Mouse (Mus musculus): Measurements from ENCODE around the gene Ampd2. TPM values are rescaled to one million over a fixed set of nuclear protein-coding genes. Genes with fewer than 3 reads are reported as not detected.

Gene Ampd2
- polyA plus RNA-seq, 1 experiment from 2014 or later = 66.9 TPM

DNA sequence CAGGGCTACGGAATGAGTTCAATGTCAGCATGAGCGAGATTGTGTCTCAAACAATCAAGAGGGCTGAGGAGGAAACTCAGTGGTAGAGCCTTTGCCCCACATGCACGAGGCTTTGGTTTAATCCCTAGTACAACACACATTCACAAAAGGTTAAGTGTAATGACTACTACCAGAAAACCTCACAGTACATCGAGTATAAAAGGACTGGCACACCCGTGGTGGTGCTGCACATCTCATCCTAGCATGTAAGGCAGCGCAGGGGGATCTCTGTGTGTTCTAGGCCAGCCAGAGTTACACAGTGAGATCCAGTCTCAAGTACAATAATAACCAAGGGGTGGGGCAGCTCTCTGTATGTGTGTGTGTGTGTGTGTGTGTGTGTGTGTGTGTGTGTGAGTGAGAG lies 31.0 kb upstream of the Ampd2 start:
- no peak for ATAC-seq (ENCODE audit: low FRiP score)
- no peaks in the 10 kb centered on the region for H3K4me1 ChIP-seq
- no peaks in the 10 kb centered on the region for H3K27me3 ChIP-seq (replicated peaks)

DNA sequence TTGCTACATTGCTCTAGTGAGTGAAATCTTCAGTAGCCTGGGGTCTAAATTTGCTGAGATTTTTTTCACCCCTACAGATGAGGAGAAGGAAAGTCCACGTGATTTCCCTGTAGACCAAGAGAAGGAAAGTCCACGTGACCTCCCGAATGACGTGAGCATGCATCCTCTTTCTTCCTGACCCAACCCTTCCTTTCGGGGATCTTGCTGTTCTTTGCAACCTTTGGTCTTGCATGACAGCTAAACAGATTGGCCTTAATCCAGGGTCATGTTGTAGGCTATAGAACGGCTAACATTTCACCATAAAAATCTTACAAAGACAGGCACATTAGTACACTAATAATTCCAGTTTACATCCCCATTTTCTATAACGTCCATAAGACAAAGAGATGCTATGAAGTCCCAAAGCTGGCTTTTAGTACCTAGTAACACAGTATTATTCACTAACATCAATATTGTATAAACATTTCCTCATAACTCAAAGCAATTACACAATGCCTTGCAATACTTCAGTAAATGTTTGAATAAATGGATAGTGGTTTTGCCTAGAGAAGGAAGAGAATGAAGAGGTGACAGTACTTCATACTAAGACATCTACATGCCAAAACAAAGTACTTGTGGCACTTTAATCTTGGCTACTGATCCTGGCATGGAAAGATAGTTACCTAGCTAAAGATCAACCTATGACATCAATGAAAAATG lies 27.3 kb upstream of the Ampd2 start:
- Histone ChIP-seq H3K4me1 (no peaks in the 10 kb centered on the region), H3K4me3 (replicated peaks) (no peak overlapping the region), H3K27me3 (replicated peaks) (no peaks in the 10 kb centered on the region), H3K9ac (replicated peaks) (no peak overlapping the region), H3K4me2 (no peak overlapping the region), H3K36me3 (peaks cover 70% of the 10 kb centered on the region), H3K27ac (replicated peaks) (no peak overlapping the region), H3K9me3 (replicated peaks) (no peaks in the 10 kb centered on the region)
- 92% methylated on average over 7 of the region's 7 CpGs for WGBS
- no peak for ATAC-seq (ENCODE audit: low FRiP score)

More for the DNA sequence above, 31.0 kb upstream of the Ampd2 start:
- H3K9ac ChIP-seq (replicated peaks) = no peak overlapping the region
- peaks cover 58% of the 10 kb centered on the region for H3K36me3 ChIP-seq
- H3K9me3 ChIP-seq (replicated peaks) = no peaks in the 10 kb centered on the region
- H3K4me3 ChIP-seq (replicated peaks) = no peak overlapping the region
- no peak overlapping the region for H3K27ac ChIP-seq (replicated peaks)
- 97% methylated on average over 6 of the region's 6 CpGs for WGBS
- no peak overlapping the region for H3K4me2 ChIP-seq

DNA sequence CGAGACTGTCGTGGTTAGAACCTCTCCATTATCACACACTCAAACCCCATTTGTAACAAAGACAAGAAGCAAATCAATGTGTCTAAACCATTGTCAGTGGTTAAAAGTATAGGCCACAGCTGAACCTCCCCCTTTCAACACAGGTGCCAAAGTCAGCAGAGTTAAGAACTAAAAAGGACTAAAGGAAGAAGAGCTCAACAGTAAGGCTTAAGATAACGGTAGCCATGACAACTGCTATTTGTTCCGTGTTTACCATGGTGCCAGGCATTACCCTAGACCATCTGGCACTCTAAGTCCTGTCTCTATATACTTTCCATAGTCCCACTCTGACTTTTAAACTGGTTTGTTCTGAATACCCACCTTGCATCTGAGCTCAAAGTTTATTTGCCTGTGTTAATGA lies 26.2 kb upstream of the Ampd2 start:
- Histone ChIP-seq H3K4me3 (replicated peaks) (no peak overlapping the region), H3K36me3 (peaks cover 72% of the 10 kb centered on the region), H3K9me3 (replicated peaks) (no peaks in the 10 kb centered on the region), H3K27me3 (replicated peaks) (no peaks in the 10 kb centered on the region), H3K4me1 (no peaks in the 10 kb centered on the region), H3K27ac (replicated peaks) (no peak overlapping the region), H3K4me2 (no peak overlapping the region), H3K9ac (replicated peaks) (no peak overlapping the region)
- 75% methylated on average over 4 of the region's 4 CpGs for WGBS
- ATAC-seq (ENCODE audit: low FRiP score) = no peak

DNA sequence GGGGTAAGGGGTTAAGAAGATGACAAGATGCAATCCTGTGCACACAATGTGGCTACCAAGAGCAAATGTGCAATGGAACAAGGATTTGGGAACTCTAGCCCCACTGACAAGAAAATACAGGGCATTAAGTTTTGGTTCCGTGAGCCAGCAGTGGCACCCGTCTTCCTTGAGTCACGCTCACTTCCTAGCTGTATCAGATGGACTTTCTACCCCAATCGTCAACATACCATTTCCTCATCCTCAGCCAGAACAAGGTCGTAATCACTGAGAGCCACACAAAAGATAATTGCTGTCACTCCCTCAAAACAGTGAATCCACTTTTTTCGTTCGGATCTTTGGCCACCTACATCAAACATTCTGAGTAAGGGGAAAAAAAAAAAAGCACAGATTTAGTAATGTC lies 25.8 kb upstream of the Ampd2 start:
- 79% methylated on average over 7 of the region's 7 CpGs for WGBS
- Histone ChIP-seq H3K36me3 (peaks cover 69% of the 10 kb centered on the region), H3K9ac (replicated peaks) (no peak overlapping the region), H3K4me1 (no peaks in the 10 kb centered on the region), H3K4me2 (no peak overlapping the region), H3K9me3 (replicated peaks) (no peaks in the 10 kb centered on the region), H3K4me3 (replicated peaks) (no peak overlapping the region), H3K27me3 (replicated peaks) (no peaks in the 10 kb centered on the region), H3K27ac (replicated peaks) (no peak overlapping the region)
- no peak for ATAC-seq (ENCODE audit: low FRiP score)

DNA sequence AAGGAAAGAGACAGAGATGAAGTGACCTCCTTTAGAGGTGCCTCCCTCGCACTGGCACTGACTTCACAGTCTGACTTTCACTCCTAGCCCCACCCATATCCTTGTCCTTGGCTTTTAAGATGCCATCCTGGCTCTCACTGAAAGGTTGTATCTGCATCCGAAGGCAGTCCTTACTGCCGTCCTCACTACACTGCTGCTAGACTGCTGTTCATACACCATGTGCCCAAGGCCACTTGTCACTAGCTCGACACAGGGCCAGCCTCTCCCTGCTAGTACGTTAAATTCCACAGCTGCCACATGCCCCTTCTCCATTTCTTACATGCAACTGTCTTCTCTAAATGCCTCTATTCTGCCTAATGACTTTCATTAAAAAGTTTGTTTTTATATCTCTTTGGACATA lies 24.9 kb upstream of the Ampd2 start:
- Histone ChIP-seq H3K27me3 (replicated peaks) (no peaks in the 10 kb centered on the region), H3K4me1 (no peaks in the 10 kb centered on the region), H3K9ac (replicated peaks) (no peak overlapping the region), H3K4me2 (no peak overlapping the region), H3K4me3 (replicated peaks) (no peak overlapping the region), H3K9me3 (replicated peaks) (no peaks in the 10 kb centered on the region), H3K36me3 (peaks cover 66% of the 10 kb centered on the region), H3K27ac (replicated peaks) (no peak overlapping the region)
- 88% methylated on average over 5 of the region's 5 CpGs for WGBS
- ATAC-seq (ENCODE audit: low FRiP score) = no peak

DNA sequence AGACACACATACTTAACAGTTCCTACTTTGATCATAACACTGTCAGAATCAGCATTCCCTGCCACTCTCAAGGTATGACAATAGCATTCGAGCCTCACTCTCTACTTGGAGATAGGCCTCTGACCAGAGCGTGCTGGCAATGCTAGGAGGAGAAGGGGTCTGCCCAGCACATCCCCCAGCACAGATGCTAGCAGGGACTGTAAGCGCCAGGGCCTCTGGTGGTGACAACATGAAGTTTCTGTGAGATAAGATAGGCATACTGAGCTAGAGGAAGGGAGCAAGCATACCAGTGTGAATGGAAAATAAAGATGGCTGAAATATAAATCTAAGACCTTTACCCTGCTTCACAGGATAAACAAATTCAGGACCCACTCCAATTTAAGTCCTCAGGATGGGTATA lies 18.8 kb upstream of the Ampd2 start:
- no peak for ATAC-seq (ENCODE audit: low FRiP score)

DNA sequence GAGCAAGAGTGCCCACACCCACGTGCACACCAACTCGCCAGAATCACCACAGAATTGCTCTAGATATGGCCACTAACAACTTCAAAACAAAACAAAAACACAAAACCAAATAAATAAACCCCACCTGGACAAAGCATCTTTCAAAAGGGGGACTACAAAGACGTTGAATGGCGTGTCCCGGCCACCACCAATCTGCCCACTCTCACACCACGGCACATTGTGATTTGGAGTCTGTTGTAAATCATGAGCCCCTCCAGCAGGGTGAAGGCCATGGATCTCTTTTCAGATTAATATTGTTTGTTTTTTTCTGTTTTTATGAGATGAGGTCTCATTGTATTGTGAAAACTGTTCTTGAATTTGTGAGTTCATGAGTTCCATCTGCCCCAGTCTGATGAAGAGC lies 15.6 kb upstream of the Ampd2 start:
- no peak overlapping the region for H3K4me2 ChIP-seq
- peaks cover 9% of the 10 kb centered on the region; the same call in 1 of the 2 replicates for H3K4me1 ChIP-seq
- 76% methylated on average over 6 of the region's 6 CpGs for WGBS
- H3K27me3 ChIP-seq (replicated peaks) = no peaks in the 10 kb centered on the region
- no peak overlapping the region for H3K4me3 ChIP-seq (replicated peaks)
- no peak for ATAC-seq (ENCODE audit: low FRiP score)
- H3K36me3 ChIP-seq = peaks cover 5% of the 10 kb centered on the region
- H3K27ac ChIP-seq (replicated peaks) = peak overlapping the region; percentile 54; the same call in 1 of the 2 replicates
- H3K9ac ChIP-seq (replicated peaks) = no peak overlapping the region
- H3K9me3 ChIP-seq (replicated peaks) = no peaks in the 10 kb centered on the region

More for the DNA sequence above, 18.8 kb upstream of the Ampd2 start:
- 86% methylated on average over 3 of the region's 3 CpGs for WGBS
- Histone ChIP-seq H3K9me3 (replicated peaks) (no peaks in the 10 kb centered on the region), H3K27ac (replicated peaks) (no peak overlapping the region), H3K36me3 (peaks cover 28% of the 10 kb centered on the region), H3K4me3 (replicated peaks) (no peak overlapping the region), H3K4me1 (peaks cover 9% of the 10 kb centered on the region; the same call in 1 of the 2 replicates), H3K27me3 (replicated peaks) (no peaks in the 10 kb centered on the region), H3K4me2 (no peak overlapping the region), H3K9ac (replicated peaks) (no peak overlapping the region)

DNA sequence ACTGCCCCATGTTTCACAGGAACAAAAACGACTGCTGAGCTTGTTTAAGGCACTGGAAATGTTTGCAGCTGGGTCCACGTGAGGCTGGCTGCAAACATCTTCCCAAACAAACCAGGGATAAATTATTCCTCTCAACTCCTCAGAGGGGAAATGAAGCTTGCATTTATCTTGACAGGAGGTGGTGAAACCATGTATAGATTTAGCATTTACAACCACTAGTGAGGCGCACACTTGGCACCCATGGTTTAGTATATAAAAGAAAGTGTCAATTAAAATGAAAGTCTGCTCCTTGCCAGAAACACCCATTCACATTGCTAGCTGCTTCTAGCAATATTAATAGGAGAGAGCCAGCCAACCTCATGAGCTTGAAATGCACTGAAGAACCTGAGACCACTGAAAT lies 15.1 kb upstream of the Ampd2 start:
- Histone ChIP-seq H3K4me2 (no peak overlapping the region), H3K9me3 (replicated peaks) (no peaks in the 10 kb centered on the region), H3K27ac (replicated peaks) (peak overlapping the region; percentile 54), H3K4me3 (replicated peaks) (no peak overlapping the region), H3K27me3 (replicated peaks) (no peaks in the 10 kb centered on the region), H3K4me1 (peaks cover 9% of the 10 kb centered on the region; the same call in 1 of the 2 replicates), H3K9ac (replicated peaks) (no peak overlapping the region), H3K36me3 (peaks cover 5% of the 10 kb centered on the region)
- ATAC-seq (ENCODE audit: low FRiP score) = no peak
- WGBS = 14% methylated on average over 3 of the region's 3 CpGs

DNA sequence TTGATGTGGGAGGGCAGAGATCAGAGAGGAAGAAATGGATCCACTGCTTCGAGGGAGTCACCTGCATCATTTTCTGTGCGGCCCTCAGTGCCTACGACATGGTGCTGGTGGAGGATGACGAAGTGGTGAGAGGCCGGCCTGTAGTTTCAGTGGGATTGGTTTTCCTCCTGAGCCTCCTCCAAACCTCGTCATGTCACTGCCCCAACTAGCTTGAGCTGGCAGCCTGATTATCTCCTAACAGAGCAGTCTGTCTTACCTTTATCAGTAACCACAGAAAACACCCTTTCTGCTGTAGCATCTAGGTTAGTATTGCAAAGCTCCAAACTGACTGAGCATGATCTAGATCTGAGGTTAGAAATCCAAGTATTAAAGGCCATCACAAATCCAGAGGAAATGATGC lies 11.9 kb upstream of the Ampd2 start:
- no peak for ATAC-seq (ENCODE audit: low FRiP score)
- Histone ChIP-seq H3K27me3 (replicated peaks) (no peaks in the 10 kb centered on the region), H3K36me3 (no peaks in the 10 kb centered on the region), H3K4me3 (replicated peaks) (no peak overlapping the region), H3K4me2 (no peak overlapping the region), H3K9me3 (replicated peaks) (no peaks in the 10 kb centered on the region), H3K27ac (replicated peaks) (no peak overlapping the region), H3K9ac (replicated peaks) (no peak overlapping the region), H3K4me1 (peaks cover 9% of the 10 kb centered on the region; the same call in 1 of the 2 replicates)
- WGBS = 87% methylated on average over 6 of the region's 6 CpGs

DNA sequence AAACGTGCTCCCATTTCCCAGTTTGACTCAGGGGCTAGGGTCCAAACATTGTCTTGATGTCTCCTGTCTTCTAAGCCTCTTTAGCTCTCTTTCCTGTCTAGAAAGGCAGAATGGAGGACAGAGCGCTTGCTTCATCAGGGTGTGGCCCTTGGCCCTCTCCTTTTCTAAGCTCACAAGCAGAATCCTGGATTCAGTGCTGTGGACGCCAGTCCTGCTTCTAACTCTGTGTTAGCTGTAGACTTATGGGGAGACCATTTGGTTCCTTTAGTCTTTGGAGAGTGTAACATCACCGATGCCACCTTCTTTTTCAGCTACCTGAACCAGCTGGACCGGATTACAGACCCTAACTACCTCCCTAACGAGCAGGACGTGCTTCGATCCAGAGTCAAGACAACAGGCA lies 11.2 kb upstream of the Ampd2 start:
- Histone ChIP-seq H3K4me3 (replicated peaks) (no peak overlapping the region), H3K27me3 (replicated peaks) (no peaks in the 10 kb centered on the region), H3K27ac (replicated peaks) (no peak overlapping the region), H3K4me2 (no peak overlapping the region), H3K9me3 (replicated peaks) (no peaks in the 10 kb centered on the region), H3K36me3 (no peaks in the 10 kb centered on the region), H3K4me1 (peaks cover 9% of the 10 kb centered on the region; the same call in 1 of the 2 replicates), H3K9ac (replicated peaks) (no peak overlapping the region)
- ATAC-seq (ENCODE audit: low FRiP score) = no peak
- WGBS = 91% methylated on average over 8 of the region's 8 CpGs

DNA sequence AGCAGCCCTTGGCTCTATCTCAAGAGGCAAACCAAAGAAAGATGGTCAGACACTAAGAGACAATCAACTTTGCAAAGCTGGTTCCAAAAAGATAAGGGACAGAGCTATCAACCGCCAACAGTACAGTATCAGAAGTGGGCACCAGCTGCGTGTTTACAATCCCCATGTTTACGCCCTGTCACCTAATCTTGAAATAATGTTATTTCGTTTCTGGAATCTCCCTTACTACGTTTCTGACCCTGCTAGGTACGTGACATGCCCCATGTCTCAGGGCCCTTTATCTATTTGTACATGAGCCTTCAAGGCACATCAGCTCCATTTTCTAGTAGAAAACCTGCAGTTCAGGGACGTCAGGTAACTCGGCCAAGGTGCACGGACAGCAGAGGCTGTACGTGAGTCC lies 10.3 kb upstream of the Ampd2 start:
- Histone ChIP-seq H3K9ac (replicated peaks) (no peak overlapping the region), H3K9me3 (replicated peaks) (no peaks in the 10 kb centered on the region), H3K4me1 (peaks cover 9% of the 10 kb centered on the region; the same call in 1 of the 2 replicates), H3K36me3 (no peaks in the 10 kb centered on the region), H3K27ac (replicated peaks) (no peak overlapping the region), H3K27me3 (replicated peaks) (no peaks in the 10 kb centered on the region), H3K4me2 (no peak overlapping the region), H3K4me3 (replicated peaks) (no peak overlapping the region)
- 90% methylated on average over 10 of the region's 10 CpGs for WGBS
- no peak for ATAC-seq (ENCODE audit: low FRiP score)

DNA sequence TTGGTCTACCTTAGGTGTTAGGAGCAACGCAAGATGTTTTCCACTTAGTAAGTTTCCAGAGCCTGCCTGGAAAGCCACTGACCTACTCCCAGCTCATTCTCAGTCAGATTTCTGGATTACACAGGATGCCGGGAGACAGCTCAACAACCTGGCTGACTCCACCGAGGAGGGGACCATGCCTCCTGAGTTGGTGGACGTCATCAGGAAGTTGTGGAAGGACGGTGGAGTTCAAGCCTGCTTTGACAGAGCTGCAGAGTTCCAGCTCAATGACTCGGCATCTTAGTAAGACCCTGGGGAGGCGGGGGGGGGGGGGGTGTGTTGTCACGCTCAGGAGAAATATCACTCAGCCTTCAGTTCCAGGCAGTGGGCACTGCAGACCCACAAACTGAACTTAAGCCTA lies 9.8 kb upstream of the Ampd2 start:
- Histone ChIP-seq H3K4me2 (no peak overlapping the region), H3K4me3 (replicated peaks) (no peak overlapping the region), H3K9me3 (replicated peaks) (no peaks in the 10 kb centered on the region), H3K27me3 (replicated peaks) (no peaks in the 10 kb centered on the region), H3K36me3 (no peaks in the 10 kb centered on the region), H3K4me1 (peaks cover 5% of the 10 kb centered on the region; the same call in 1 of the 2 replicates), H3K27ac (replicated peaks) (no peak overlapping the region), H3K9ac (replicated peaks) (no peak overlapping the region)
- 77% methylated on average over 8 of the region's 8 CpGs for WGBS
- no peak for ATAC-seq (ENCODE audit: low FRiP score)

All from neural tube, embryonic 15.5 days (tissue).